Mouse (Mus musculus) left cerebral cortex, postnatal 4 days (tissue): ENCODE data around the gene Casz1. TPM values are rescaled to one million over a fixed set of nuclear protein-coding genes. Genes with fewer than 3 reads are reported as not detected.

Source experiments
- DNase-seq: peaks from one replicate; pipeline ENCODE4 v3.0.0-alpha.2; 2022
- intact Hi-C: fragments of 180-260 bp; cut with DNase I; formaldehyde crosslinking; loops from one replicate; pipeline ENCODE4 v1.15.1; 2025
- total RNA-seq, 2 experiments: library from RNA; stranded (reverse); gene quantifications; 2 replicates each; pipeline ENCODE4 v1.2.3; 2021

The Casz1 gene
- total RNA-seq, 2 experiments from 2014 or later, result 1.1 to 2.4 TPM

GRCm38 (mm10) chr4:148842302-148842701 lies 38.1 kb downstream of the Casz1 start:
- DNase-seq, result no peak
- intact Hi-C loops, result no loop called here

- DNase-seq, result no peak
- intact Hi-C loops, result no loop called here
These were observed 40.7 kb downstream of the Casz1 start for GRCm38 (mm10) chr4:148844921-148845320.

GRCm38 (mm10) chr4:148846203-148846602 lies 42.0 kb downstream of the Casz1 start:
- intact Hi-C loops, result no loop called here
- DNase-seq, result peak; percentile 72

GRCm38 (mm10) chr4:148846724-148847123 lies 42.5 kb downstream of the Casz1 start:
- no peak for DNase-seq
- intact Hi-C loops, result no loop called here

GRCm38 (mm10) chr4:148847636-148848035 lies 43.4 kb downstream of the Casz1 start:
- DNase-seq, result no peak
- intact Hi-C loops, result no loop called here

- no peak for DNase-seq
- intact Hi-C loops, result no loop called here
These were observed 45.2 kb downstream of the Casz1 start for GRCm38 (mm10) chr4:148849437-148849836.

- intact Hi-C loops, result no loop called here
- DNase-seq, result no peak
These were observed 48.8 kb downstream of the Casz1 start for GRCm38 (mm10) chr4:148853057-148853456.

GRCm38 (mm10) chr4:148854093-148854492 lies 49.9 kb downstream of the Casz1 start:
- DNase-seq, result no peak
- intact Hi-C loops, result no loop called here

- DNase-seq, result no peak
- intact Hi-C loops, result no loop called here
These were observed 51.3 kb downstream of the Casz1 start for GRCm38 (mm10) chr4:148855527-148855926.

- no peak for DNase-seq
- intact Hi-C loops, result no loop called here
These were observed 52.0 kb downstream of the Casz1 start for GRCm38 (mm10) chr4:148856216-148856615.

GRCm38 (mm10) chr4:148857398-148858084 lies 53.3 kb downstream of the Casz1 start:
- no peak for DNase-seq
- intact Hi-C loops, result no loop called here

GRCm38 (mm10) chr4:148858194-148858593 lies 54.0 kb downstream of the Casz1 start:
- intact Hi-C loops, result no loop called here
- no peak for DNase-seq

- DNase-seq, result no peak
- intact Hi-C loops, result no loop called here
These were observed 55.2 kb downstream of the Casz1 start for GRCm38 (mm10) chr4:148859415-148859814.

- peak; percentile 39 for DNase-seq
- intact Hi-C loops, result loop anchor here (5.0 kb wide), 1 partner anchor 212 kb away; no protein-coding TSS in a partner anchor
These were observed 55.8 kb downstream of the Casz1 start for GRCm38 (mm10) chr4:148859906-148860491.

GRCm38 (mm10) chr4:148860636-148861035 lies 56.4 kb downstream of the Casz1 start:
- DNase-seq, result no peak
- intact Hi-C loops, result loop anchor here (5.0 kb wide), 1 partner anchor 212 kb away; no protein-coding TSS in a partner anchor

GRCm38 (mm10) chr4:148866812-148867470 lies 62.7 kb downstream of the Casz1 start:
- no peak for DNase-seq
- intact Hi-C loops, result no loop called here

- DNase-seq, result peak; percentile 100
- intact Hi-C loops, result no loop called here
These were observed 63.6 kb downstream of the Casz1 start for GRCm38 (mm10) chr4:148867721-148868397.

- intact Hi-C loops, result no loop called here
These were observed 65.3 kb downstream of the Casz1 start for GRCm38 (mm10) chr4:148869566-148869965.

GRCm38 (mm10) chr4:148870496-148870895 lies 66.3 kb downstream of the Casz1 start:
- no peak for DNase-seq

More at GRCm38 (mm10) chr4:148869566-148869965, 65.3 kb downstream of the Casz1 start:
- DNase-seq, result peak; percentile 87

GRCm38 (mm10) chr4:148871751-148872334 lies 67.6 kb downstream of the Casz1 start:
- DNase-seq, result peak; percentile 95
- intact Hi-C loops, result no loop called here

More at GRCm38 (mm10) chr4:148870496-148870895, 66.3 kb downstream of the Casz1 start:
- intact Hi-C loops, result no loop called here

- no peak for DNase-seq
- intact Hi-C loops, result no loop called here
These were observed 68.1 kb downstream of the Casz1 start for GRCm38 (mm10) chr4:148872372-148872771.
